Mouse (Mus musculus) MEL (cell line): ENCODE results near the gene Rabep2. TPM values are rescaled to one million over a fixed set of nuclear protein-coding genes. Genes with fewer than 3 reads are reported as not detected.

Source experiments
- DNase-seq: peaks from one replicate; pipeline ENCODE4 v3.0.0; 2011; ENCODE audit warnings: low read depth, low spot score
- H3K27ac ChIP-seq: 2 replicates; pipeline ENCODE4 v1.5.1; 2012; ENCODE audit warnings: low read depth, mild to moderate bottlenecking, control low read depth, low read length, moderate library complexity; ENCODE audit not compliant: control insufficient read depth
- H3K27me3 ChIP-seq, 2 experiments: fragments of 150-350 bp in 1 of 2; sonication (generic) in 1 of 2; 2 replicates each; pipeline ENCODE4 v1.6.1; 2012; ENCODE audit warnings: low read length in 2 of 2, mild to moderate bottlenecking in 2 of 2, improper control_type of control experiment in 1 of 2, moderate library complexity in 1 of 2; ENCODE audit not compliant: insufficient read depth in 2 of 2, control insufficient read depth in 1 of 2
- H3K36me3 ChIP-seq, 2 experiments: 2 replicates each; pipeline ENCODE4 v1.6.1; 2012 to 2014; ENCODE audit warnings: low read length in 2 of 2, improper control_type of control experiment in 1 of 2, inconsistent platforms in 1 of 2, mild to moderate bottlenecking in 1 of 2; ENCODE audit not compliant: insufficient read depth in 2 of 2, control insufficient read depth in 1 of 2
- H3K4me1 ChIP-seq, 2 experiments: fragments of 150-350 bp in 1 of 2; sonication (generic) in 1 of 2; 2 replicates each; pipeline ENCODE4 v1.6.1; 2012; ENCODE audit warnings: low read length in 2 of 2, improper control_type of control experiment in 1 of 2, mild to moderate bottlenecking in 1 of 2; ENCODE audit not compliant: insufficient read depth in 2 of 2, control insufficient read depth in 1 of 2
- H3K4me3 ChIP-seq, 2 experiments: fragments of 150-350 bp in 1 of 2; sonication (generic) in 1 of 2; 2 replicates each; pipeline ENCODE4 v1.5.1; 2012; ENCODE audit warnings: low read depth in 2 of 2, low read length in 2 of 2, mild to moderate bottlenecking in 2 of 2, moderate library complexity in 2 of 2, control low read depth in 1 of 2, improper control_type of control experiment in 1 of 2; ENCODE audit not compliant: control insufficient read depth in 1 of 2, insufficient read depth in 1 of 2
- H3K79me2 ChIP-seq: 2 replicates; pipeline ENCODE4 v1.6.1; 2012; ENCODE audit warnings: mild to moderate bottlenecking, low read length, moderate library complexity; ENCODE audit not compliant: control insufficient read depth, poor library complexity, insufficient read depth
- H3K9ac ChIP-seq: 2 replicates; pipeline ENCODE4 v1.6.1; 2012; ENCODE audit warnings: low read depth, mild to moderate bottlenecking, control low read depth, low read length, moderate library complexity; ENCODE audit not compliant: control insufficient read depth, poor library complexity, severe bottlenecking
- H3K9me3 ChIP-seq: fragments of 150-350 bp; sonication (generic); replicated peaks from 2 replicates; pipeline ENCODE4 v1.6.1; 2012; ENCODE audit warnings: mild to moderate bottlenecking, low read length, improper control_type of control experiment, moderate library complexity; ENCODE audit not compliant: insufficient read depth
- CHD2 ChIP-seq: IDR thresholded peaks from 2 replicates; pipeline ENCODE4 v1.6.1; 2011; ENCODE audit warnings: low read length, improper control_type of control experiment
- CTCF ChIP-seq, 3 experiments: IDR thresholded peaks in 2 of 3; conservative IDR thresholded peaks in 1 of 3; 2 replicates each; pipeline ENCODE4 v1.5.1; 2011 to 2012; ENCODE audit warnings: low read length in 3 of 3, low read depth in 2 of 3, mild to moderate bottlenecking in 2 of 3, improper control_type of control experiment in 1 of 3, inconsistent platforms in 1 of 3, mixed read lengths in 1 of 3, moderate library complexity in 1 of 3; ENCODE audit not compliant: control insufficient read depth in 1 of 3, insufficient read depth in 1 of 3, poor library complexity in 1 of 3, severe bottlenecking in 1 of 3
- E2F4 ChIP-seq: IDR thresholded peaks from 2 replicates; pipeline ENCODE4 v1.6.1; 2011; ENCODE audit warnings: low read depth, low read length, improper control_type of control experiment, borderline replicate concordance
- ELF1 ChIP-seq: IDR thresholded peaks from 2 replicates; pipeline ENCODE4 v1.6.1; 2014; ENCODE audit warnings: low read depth, mild to moderate bottlenecking, inconsistent platforms, low read length, improper control_type of control experiment, moderate library complexity
- EP300 ChIP-seq, 2 experiments: IDR thresholded peaks; 2 replicates each; pipeline ENCODE4 v1.6.1; 2011; ENCODE audit warnings: improper control_type of control experiment in 2 of 2, low read length in 2 of 2, low read depth in 1 of 2, mild to moderate bottlenecking in 1 of 2
- GABPA ChIP-seq: IDR thresholded peaks from 2 replicates; pipeline ENCODE4 v1.6.1; 2012; ENCODE audit warnings: low read depth, mild to moderate bottlenecking, inconsistent platforms, low read length, improper control_type of control experiment, moderate library complexity
- GATA1 ChIP-seq: IDR thresholded peaks from 2 replicates; pipeline ENCODE4 v1.6.1; 2011; ENCODE audit warnings: low read depth, low read length, improper control_type of control experiment
- HCFC1 ChIP-seq: IDR thresholded peaks from 2 replicates; pipeline ENCODE4 v1.6.1; 2012; ENCODE audit warnings: low read depth, mild to moderate bottlenecking, inconsistent platforms, low read length, improper control_type of control experiment, moderate library complexity
- JUND ChIP-seq: IDR thresholded peaks from 2 replicates; pipeline ENCODE4 v1.6.1; 2011; ENCODE audit warnings: low read depth, mild to moderate bottlenecking, improper control_type of control experiment, low read length
- KAT2A ChIP-seq: conservative IDR thresholded peaks from 2 replicates; pipeline ENCODE4 v1.6.1; 2012; ENCODE audit warnings: low read depth, low read length, improper control_type of control experiment, inconsistent platforms
- MEF2A ChIP-seq: IDR thresholded peaks from 2 replicates; pipeline ENCODE4 v1.6.1; 2014; ENCODE audit warnings: low read depth, mild to moderate bottlenecking, inconsistent platforms, low read length, improper control_type of control experiment; ENCODE audit not compliant: poor library complexity, insufficient replicate concordance, severe bottlenecking; ENCODE audit errors: extremely low read depth
- MYB ChIP-seq: IDR thresholded peaks from 2 replicates; pipeline ENCODE4 v1.6.1; 2011; ENCODE audit warnings: mild to moderate bottlenecking, low read depth, low read length, improper control_type of control experiment
- MYC ChIP-seq: IDR thresholded peaks from 2 replicates; pipeline ENCODE4 v1.6.1; 2011; ENCODE audit warnings: low read depth, mild to moderate bottlenecking, low read length, improper control_type of control experiment, moderate library complexity
- POLR2AphosphoS2 ChIP-seq: IDR thresholded peaks from 2 replicates; pipeline ENCODE4 v1.6.1; 2011; ENCODE audit warnings: low read length, improper control_type of control experiment
- USF1 ChIP-seq: IDR thresholded peaks from 2 replicates; pipeline ENCODE4 v1.6.1; 2014; ENCODE audit warnings: low read depth, mild to moderate bottlenecking, inconsistent platforms, low read length, improper control_type of control experiment, moderate library complexity
- ZKSCAN1 ChIP-seq: IDR thresholded peaks from 2 replicates; pipeline ENCODE4 v1.6.1; 2012; ENCODE audit warnings: low read depth, mild to moderate bottlenecking, inconsistent platforms, low read length, improper control_type of control experiment, moderate library complexity
- ZMIZ1 ChIP-seq: IDR thresholded peaks from 2 replicates; pipeline ENCODE4 v1.6.1; 2012; ENCODE audit warnings: low read depth, mild to moderate bottlenecking, inconsistent platforms, low read length, improper control_type of control experiment, moderate library complexity
- polyA plus RNA-seq, 2 experiments: library from polyadenylated mRNA; stranded (reverse) in 1 of 2; unstranded in 1 of 2; fragments of >175 nt in 1 of 2; fragments of >200 nt in 1 of 2; gene quantifications; 2 replicates each; pipeline versions ENCODE4 v1.2.1 to v1.2.4; 2012; ENCODE audit warnings: low replicate concordance in 2 of 2, low read depth in 1 of 2; ENCODE audit not compliant: insufficient read length in 2 of 2, insufficient read depth in 1 of 2, missing spikeins in 1 of 2
- total RNA-seq: library from RNA; depleted of rRNA; stranded (reverse); fragments of 300-350 nt; gene quantifications from 2 replicates; pipeline ENCODE4 v1.2.3, GENCODE M21; 2012

The Rabep2 gene
- total and polyA plus RNA-seq, 3 experiments: 12.9 to 16.2 TPM; not detected in 1

DNA sequence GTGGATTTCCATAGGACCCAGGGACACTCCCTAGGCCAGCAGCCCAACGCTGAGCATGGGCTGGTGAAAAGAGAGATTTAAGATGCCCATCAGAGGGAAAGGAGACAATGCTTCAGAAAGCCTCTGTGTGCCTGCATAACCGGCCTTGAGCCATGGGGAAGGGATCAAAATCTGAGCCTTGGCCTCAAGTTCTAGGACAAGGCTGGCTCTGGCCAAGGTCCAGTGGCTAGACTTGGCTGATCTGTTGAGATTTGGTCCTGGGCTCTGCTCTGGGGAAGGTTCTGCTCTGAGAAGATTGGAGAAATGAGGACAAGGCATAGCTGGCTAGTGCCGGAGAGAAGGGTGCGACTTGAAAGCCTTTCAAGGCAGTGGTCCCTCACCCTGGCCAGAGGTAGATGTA is 17.5 kb upstream of the Rabep2 start:
- TF ChIP-seq E2F4: no peak
- no peak for TF ChIP-seq CTCF (IDR thresholded peaks at IDR 0.05 in 2 of 3, conservative IDR thresholded peaks at IDR 0.05 in 1 of 3; ENCODE audit: control insufficient read depth in 1 of 3, insufficient read depth in 1 of 3, low read depth in 2 of 3, low read length in 3 of 3, poor library complexity in 1 of 3, severe bottlenecking in 1 of 3)
- TF ChIP-seq POLR2AphosphoS2: no peak
- TF ChIP-seq GATA1: no peak
- Histone ChIP-seq H3K79me2 (no peaks in the 10 kb centered on the region), H3K27me3 (peaks cover 0 to 3% of the 10 kb centered on the region in 2 experiments; a peak in 3 of 4 replicates), H3K4me3 (no peak overlapping the region), H3K4me1 (0 out of 4 replicates have a peak, but pooled peaks cover 0 to under 1% of the 10 kb centered on the region in 2 experiments), H3K9me3 (no peaks in the 10 kb centered on the region), H3K27ac (no peak overlapping the region), H3K9ac (no peak overlapping the region), H3K36me3 (no peaks in the 10 kb centered on the region)
- DNase-seq: no peak

DNA sequence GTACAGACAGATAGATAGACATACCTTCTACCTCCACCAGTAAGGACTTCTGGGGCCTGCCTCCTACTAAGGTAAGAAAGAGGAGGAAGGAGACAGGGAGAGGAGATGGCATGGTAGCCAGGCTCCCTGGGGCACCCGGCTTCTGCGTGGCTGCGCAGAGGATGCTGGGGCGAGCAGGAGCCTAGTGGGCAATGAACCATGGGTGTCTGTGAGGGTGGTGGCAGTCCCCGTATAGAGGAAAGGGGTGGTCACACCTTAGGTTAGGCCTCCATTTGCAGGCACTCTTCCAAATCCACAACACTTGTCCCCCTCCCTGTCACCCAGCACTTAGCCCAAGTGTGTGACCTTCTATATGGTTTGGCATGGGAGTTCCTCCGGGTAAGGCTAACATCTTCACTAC is 13.8 kb upstream of the Rabep2 start, which contains the start of gene Cd19:
TSS of gene Cd19 (minus strand) at position 165 of the 400 bp plus-strand sequence.
- Histone ChIP-seq H3K36me3 (0 out of 4 replicates have a peak, but pooled peaks cover 0 to 3% of the 10 kb centered on the region in 2 experiments), H3K9ac (no peak within 1 kb of the TSS), H3K27me3 (peaks cover 0 to 2% of the 10 kb centered on the region in 2 experiments; a peak in 3 of 4 replicates), H3K9me3 (no peaks in the 10 kb centered on the region), H3K4me1 (peaks cover 0 to 17% of the 10 kb centered on the region in 2 experiments; a peak in 2 of 4 replicates), H3K27ac (no peak within 1 kb of the TSS), H3K4me3 (no peak within 1 kb of the TSS), H3K79me2 (no peaks in the 10 kb centered on the region)
- DNase-seq: no peak
- TF ChIP-seq MEF2A: no peak
- TF ChIP-seq KAT2A: no peak
- no peak for TF ChIP-seq USF1
- TF ChIP-seq EP300 (IDR thresholded peaks at IDR 0.05; ENCODE audit: low read depth in 1 of 2, low read length in 2 of 2): no peak
- TF ChIP-seq JUND: no peak
- TF ChIP-seq ELF1: no peak
- no peak for TF ChIP-seq ZMIZ1
- TF ChIP-seq ZKSCAN1: no peak
- TF ChIP-seq MYC: no peak
- no peak for TF ChIP-seq GABPA
- no peak for TF ChIP-seq CHD2
- no peak for TF ChIP-seq HCFC1
- no peak for TF ChIP-seq MYB
